Mouse (Mus musculus): ENCODE measurements at regions not wholly inside any gene's neighbourhood (a gene's known extent, or its start where the extent isn't known, plus 50 kb on each side); places are given as distances from the start of the nearest gene placed in this dataset.
A peak's percentile ranks its signal among the peaks of the same experiment; 100 is the strongest.

GRCm38 (mm10) chr15:103627085-103627484, 62.2 kb upstream of the Glycam1 start:
- DNase-seq (ENCODE audit: low spot score) (peak; percentile 12), ATAC-seq (ENCODE audit: low read depth) (no peak)
- no peak overlapping the region for H3K4me3 ChIP-seq (ENCODE audit: low read depth, low read length)
- H3K4me1 ChIP-seq (ENCODE audit: control insufficient read depth, insufficient read depth, low read length): no peaks in the 10 kb centered on the region
- 56% methylated on average over 1 of the region's 1 CpGs for WGBS
- H3K9ac ChIP-seq (ENCODE audit: low read depth, low read length): no peak overlapping the region
- H3K36me3 ChIP-seq (ENCODE audit: control insufficient read depth, insufficient read depth, low read length): no peaks in the 10 kb centered on the region
- no peak overlapping the region for H3K4me2 ChIP-seq (ENCODE audit: low read depth, low read length)
- H3K9me3 ChIP-seq (ENCODE audit: control insufficient read depth, low read length): no peaks in the 10 kb centered on the region
- H3K27ac ChIP-seq (replicated peaks; ENCODE audit: low read depth, low read length): no peak overlapping the region
- no peaks in the 10 kb centered on the region for H3K27me3 ChIP-seq (replicated peaks; ENCODE audit: control insufficient read depth, insufficient read depth, low read length)
